Mouse (Mus musculus): ENCODE measurements around the gene Trabd2b.

Trabd2b gene

DNA sequence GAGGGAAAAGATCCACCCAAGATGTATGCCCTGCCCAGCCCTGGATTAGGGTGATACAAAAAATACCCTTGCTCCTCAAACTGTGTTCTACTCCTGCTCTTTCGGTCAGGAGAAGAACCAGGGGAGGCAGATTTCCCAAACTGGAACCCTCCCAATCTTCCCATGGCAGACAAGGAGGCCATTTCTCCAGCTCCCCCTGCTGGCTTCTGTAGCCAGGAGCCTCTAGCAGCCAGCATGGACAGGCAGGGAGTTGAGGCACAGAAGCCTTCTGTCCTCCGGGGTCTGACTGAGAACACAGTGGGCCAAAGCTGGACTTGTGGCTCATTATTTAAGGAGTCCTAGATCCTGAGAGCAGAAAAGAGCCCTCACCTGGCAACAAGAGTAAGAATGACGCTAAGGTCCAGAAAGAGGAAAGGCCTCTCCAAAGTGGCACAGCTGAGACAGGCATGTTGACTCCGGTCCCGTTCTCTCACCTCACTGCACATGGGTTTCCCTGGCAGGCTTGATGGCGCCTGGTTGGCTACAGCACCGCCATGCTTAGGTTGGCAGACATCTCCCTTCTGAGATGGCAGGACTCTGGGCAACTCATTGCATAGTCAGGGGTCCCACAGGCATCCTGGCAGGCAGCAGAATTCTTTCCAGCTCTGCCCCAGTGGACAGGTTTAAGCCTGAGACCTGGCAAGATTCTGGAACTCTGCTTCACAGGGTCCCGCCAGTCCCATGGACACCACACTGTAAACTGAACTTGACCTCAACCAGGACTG is 204.8 kb downstream of the Trabd2b start:
- no peak for DNase-seq

DNA sequence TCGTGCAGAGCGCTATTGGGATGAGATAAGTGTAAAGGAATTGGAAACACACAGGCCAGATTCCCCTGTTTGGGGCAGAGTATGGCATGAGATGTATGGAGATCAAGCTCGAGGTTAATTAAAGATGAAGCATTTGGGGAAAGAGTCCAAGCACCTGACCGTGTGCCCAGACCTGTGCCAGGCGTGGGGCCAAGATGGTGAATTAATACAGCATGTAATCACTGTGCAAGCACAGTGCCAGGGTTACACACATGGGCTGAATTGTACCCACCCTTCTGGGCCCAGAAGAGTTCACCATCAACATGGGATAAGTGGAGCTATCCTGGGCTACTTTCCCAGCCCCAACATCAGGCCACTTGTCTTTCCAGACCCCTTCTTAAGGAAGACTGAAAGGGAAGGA is 205.5 kb downstream of the Trabd2b start:
- DNase-seq, result no peak

DNA sequence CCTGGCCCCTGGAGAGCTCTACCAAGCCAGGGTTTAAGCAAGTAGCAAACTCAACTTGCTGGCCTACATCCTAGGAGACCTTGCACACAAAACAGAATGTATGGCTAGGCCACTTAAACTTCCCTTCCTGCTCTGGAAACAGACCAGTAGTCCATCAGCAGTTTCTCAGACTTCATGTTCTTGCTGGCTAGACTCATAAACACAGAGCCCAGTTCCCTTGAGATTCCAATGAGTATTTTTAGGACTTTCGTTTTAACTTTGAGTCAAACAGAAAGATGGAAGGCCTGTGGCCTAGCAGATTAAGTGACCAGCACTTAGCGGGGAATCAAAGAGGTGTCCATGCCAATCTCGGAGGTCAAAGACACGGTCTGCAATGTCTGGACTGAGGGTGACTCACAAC is 206.3 kb downstream of the Trabd2b start:
- no peak for DNase-seq

DNA sequence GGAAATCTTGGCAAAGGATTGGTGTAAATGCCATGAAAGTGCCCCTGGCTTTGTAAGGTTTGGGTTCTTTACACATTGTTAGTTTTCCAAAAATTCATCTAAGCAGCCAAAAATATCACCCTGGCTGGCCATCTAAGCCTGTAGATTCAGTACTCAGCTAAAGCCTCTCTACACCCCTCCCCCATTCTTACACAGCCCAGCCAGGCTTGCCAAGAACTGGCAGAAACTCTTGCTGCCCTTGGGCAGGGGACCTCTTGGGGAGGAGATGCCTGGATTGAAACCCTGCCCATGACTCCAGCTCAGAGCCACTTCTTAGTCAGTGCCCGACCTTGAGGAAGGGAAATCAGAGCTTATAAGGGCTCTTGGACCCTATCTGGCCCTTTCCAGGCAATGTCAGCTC is 207.6 kb downstream of the Trabd2b start:
- DNase-seq, result no peak

GRCm38 (mm10) chr4:114615765-114616164 is 209.2 kb downstream of the Trabd2b start:
- no peak for DNase-seq

GRCm38 (mm10) chr4:114622929-114623328 is 216.4 kb downstream of the Trabd2b start:
- DNase-seq, result no peak

DNA sequence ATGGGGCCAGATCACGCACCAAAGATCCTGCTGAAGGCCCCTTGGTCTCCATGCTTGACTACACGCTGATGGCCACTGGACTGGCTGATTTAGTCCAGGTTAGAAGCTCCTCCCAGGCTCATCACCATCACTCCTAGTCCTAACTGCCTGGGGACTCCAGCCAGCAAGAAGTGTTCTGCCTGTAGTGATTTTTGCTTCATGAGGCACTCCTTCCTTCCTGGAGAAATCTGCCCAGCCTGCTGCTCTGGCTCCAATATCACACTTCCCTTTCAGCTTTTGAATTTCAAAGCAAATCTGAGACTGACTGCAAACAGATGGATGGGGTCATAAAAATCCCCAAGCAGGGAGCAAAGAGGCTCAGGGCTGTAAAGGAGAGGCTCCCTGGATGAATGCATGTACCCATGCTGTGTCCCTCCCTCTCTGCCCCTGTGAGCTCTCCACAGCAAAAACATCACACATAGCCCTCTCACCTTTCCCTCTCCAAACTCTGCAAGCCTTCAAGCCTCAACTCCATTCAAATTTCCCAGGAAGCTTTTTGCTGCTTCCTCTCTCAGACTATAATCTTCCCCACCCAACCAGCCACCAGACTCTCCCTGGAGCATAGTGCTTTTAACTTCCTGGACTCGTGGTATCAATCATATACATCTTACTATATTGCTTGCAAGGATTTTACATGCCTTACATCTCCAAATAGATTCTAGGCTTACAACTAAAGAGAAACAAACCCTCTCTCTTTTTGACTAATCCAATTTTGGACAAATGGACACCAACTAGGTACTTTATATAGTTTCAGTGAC is 217.8 kb downstream of the Trabd2b start:
- DNase-seq, result no peak

- DNase-seq, result no peak
These were observed 218.8 kb downstream of the Trabd2b start for GRCm38 (mm10) chr4:114625357-114625756.

GRCm38 (mm10) chr4:114625920-114626319 is 219.4 kb downstream of the Trabd2b start:
- DNase-seq, result no peak

DNA sequence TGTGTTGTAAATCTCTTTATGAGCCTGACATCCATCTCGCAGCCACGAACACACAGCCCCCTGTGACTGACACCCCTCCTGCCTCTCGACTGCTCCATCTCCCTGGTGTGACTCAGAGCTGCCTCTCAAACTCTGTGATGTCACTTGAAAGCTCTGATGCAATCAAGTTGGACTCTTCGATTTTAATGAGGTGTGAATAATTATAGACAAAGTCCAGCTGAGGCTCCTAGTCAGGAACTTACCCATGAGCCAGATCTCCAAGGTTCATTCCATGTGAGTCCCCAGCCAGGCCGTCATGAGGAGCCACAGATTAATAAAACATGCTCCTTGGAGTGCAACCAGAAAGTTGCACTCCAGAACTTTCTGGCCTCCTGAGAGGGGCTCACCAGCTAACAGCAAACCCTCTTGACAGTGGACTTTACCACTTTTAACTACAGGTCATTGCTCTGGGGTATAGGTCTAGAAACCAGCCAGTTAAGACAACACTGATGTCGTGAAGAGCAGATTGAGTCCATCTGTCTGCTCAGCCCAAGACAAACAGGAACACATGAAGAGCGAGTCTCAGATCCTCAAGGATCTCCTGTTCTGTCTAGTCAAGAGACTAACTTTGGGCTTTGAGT is 221.3 kb downstream of the Trabd2b start:
- no peak for DNase-seq

DNA sequence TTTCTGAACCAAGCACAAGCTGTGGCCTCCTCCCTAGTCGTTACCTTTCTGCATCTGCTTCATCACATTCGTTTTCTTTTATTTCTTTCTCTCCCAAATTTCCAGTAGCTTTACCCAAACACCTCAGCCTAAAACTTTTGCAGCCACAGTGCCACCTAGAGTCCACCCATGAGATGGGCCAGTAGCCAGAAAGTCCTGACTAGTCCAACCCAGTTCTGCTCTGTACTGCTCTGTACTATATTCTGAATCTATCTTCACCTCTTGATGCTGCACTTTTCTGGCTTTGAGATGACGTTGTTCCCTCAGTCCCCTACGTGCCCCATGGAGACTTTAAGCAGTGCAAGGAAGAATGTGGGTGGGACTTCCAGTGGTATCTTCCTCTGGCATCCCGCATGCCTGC is 229.4 kb downstream of the Trabd2b start:
- DNase-seq, result peak; percentile 10

GRCm38 (mm10) chr4:114636324-114636723 is 229.8 kb downstream of the Trabd2b start:
- DNase-seq, result no peak

DNA sequence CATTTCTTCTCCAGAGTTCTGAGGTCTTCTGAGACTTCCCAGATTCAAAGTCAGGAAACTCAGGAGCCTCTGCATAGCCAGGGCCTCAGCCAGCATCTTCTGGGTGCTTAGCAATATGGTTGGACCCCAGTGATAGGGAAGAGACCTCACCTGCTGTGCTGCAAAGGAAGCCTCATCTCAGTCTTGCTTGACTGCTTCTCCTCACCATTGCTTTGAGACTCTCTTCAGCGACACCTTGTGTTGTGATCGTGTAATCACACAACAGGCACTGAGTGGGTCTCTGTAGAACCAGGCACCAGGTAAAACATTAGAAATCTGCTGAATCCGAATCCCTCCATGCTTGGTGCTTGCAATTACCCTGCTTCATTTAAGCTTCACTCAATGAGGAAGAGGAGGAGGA is 230.6 kb downstream of the Trabd2b start:
- no peak for DNase-seq

GRCm38 (mm10) chr4:114642469-114642868 is 235.9 kb downstream of the Trabd2b start:
- no peak for DNase-seq

- DNase-seq, result no peak
These were observed 237.2 kb downstream of the Trabd2b start for GRCm38 (mm10) chr4:114643679-114644208.

- DNase-seq, result no peak
These were observed 238.8 kb downstream of the Trabd2b start for GRCm38 (mm10) chr4:114645341-114645740.

DNA sequence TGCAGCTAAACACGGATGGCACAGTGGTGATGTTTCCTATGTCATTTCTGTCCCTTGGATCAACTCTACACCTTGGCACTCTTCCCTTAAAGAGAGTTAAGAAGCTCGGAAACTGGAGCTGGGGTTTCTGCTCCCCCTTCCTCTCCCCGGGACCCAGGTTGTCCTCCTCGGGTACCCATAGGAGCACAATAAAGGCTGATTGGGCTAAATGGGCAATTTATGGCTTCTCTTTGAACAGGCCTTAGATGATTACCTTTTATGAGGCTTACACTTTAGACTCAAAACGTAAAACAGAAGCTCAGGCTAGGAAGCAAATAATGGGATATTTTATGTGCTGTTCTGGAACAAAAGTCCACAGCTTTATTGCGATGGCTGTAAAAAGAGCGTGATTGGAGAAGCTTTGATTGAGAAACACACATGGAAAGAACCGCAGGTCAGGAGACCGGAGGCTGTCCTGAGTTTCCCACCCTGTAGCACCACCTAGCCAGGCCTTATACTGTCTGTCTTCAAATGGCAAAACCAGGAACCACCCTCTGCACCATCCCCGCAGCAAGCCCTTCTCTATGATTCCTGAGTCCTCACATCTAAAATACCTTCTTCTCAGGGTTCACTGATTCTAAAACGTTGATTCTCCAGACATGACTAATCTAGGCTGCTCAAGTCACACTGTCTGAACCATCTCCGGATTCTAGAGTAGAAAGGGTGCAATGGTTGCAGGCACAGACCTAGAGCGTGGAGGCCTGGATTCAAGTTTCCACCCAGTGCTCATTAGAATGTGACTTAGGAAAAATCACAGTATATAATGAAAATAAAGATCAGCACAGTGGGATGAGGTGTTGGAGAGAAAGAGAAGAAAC is 240.5 kb downstream of the Trabd2b start:
- no peak for DNase-seq

DNA sequence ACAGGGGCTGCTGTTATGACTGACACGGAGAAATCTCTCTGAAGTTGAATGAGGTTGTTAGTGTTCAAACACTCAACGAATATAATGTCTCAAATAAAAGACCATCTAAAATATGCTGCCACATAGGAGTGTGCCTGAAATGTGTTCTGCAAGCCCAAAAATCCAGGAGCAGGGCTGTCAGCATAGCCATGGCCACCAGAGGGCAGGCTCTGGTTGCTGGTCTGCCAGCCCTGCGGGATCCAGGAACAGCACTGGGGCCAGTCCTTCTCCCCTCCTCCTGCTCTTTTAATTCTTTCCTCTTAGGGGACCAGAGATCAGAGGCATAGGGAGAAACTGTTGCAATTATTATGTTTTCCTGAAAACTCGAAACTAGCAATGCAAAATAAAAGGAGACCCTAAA is 241.2 kb downstream of the Trabd2b start:
- peak; percentile 32 for DNase-seq

DNA sequence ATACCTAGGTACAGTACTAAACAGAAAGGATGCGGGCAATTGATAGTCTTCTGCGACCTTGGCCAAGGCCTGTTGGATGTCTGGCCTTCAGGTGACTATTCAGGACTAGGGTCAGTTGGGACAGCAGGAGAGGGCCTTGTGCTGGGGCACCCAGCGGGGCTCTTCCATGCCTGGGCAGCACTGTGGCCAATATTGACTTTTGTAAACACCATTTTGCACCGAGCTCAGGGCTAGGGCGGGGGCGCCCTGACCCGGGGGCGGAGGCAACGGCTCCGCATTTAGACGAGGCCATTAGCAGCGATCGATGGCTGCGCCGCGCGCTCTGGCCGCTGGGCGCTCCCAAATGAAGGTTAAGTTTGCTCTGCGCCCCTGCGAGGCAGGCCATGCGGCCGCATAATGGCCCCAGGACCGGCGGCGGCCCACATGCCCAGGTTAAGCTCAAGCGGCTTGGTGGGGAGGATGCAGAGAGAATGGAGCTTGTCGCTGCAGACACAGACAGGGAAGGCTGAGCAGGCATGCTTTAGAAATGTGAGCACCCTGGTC is 242.1 kb downstream of the Trabd2b start:
- no peak for DNase-seq

DNA sequence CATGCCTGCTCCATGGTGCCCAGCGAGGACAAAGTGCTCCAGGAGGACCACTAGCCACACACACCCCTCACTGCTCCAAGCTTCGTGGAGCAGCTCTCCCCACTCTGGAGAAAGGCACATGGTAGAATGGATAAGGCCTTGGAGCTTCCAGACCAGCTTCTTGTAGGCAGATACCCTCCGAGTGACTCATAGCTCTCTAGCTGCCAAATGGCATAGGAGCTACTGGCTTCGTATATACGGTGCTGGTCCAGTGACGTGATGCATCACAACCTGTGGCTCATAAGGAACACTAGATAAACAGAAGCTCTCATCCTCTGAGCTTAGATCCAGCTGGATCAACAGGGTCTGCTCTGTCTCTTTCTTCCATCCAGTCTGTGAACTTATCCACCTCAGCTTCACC is 244.0 kb downstream of the Trabd2b start:
- no peak for DNase-seq

DNA sequence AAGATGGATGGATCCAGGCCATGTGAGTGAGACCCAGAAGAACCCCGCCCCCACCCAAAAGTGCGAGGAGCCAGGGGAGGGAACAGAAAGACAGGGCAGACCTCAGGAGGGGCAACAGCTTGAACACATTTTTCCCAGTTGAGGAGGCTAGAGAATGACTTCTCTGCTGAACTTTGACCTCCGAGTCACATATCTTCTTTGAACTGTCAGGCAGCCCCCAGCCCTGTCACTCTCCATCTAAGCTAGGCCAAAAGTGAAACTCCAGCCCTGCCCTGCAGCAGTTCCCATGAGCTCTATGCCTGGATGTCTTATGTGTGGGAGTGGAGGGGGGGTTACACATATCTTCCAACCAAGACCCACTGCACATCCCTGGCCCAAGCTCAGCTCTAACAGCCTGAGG is 244.5 kb downstream of the Trabd2b start:
- no peak for DNase-seq

GRCm38 (mm10) chr4:114651606-114652005 is 245.1 kb downstream of the Trabd2b start:
- no peak for DNase-seq

Data from cerebellum, adult 8-10 months (tissue).